Mouse (Mus musculus) thymus, adult 2 months (tissue): ENCODE results near the gene Pacrg.

ENCODE experiments used
- CTCF ChIP-seq: fragments of 200-500 bp; IDR thresholded peaks from 2 replicates; pipeline ENCODE4 v1.5.1; 2012; ENCODE audit warnings: mild to moderate bottlenecking, control low read depth, low read length, moderate library complexity, borderline replicate concordance; ENCODE audit not compliant: control insufficient read depth, poor library complexity, insufficient read depth; ENCODE audit errors: extremely low read depth
- POLR2A ChIP-seq: fragments of 200-500 bp; IDR thresholded peaks from 2 replicates; pipeline ENCODE4 v1.6.1; 2012; ENCODE audit warnings: mild to moderate bottlenecking, low read length, control low read depth, moderate library complexity; ENCODE audit not compliant: control insufficient read depth, poor library complexity, insufficient read depth; ENCODE audit errors: extremely low read depth

- no peak for TF ChIP-seq POLR2A
- TF ChIP-seq CTCF = no peak
Measured at GRCm38 (mm10) chr17:10614696-10615095, 225.4 kb downstream of the Pacrg start.
